Mouse (Mus musculus): Measurements from ENCODE around the gene Nkiras2. TPM values are rescaled to one million over a fixed set of nuclear protein-coding genes. Genes with fewer than 3 reads are reported as not detected.

Nkiras2 gene
- polyA plus RNA-seq, 1 experiment = not detected

DNA sequence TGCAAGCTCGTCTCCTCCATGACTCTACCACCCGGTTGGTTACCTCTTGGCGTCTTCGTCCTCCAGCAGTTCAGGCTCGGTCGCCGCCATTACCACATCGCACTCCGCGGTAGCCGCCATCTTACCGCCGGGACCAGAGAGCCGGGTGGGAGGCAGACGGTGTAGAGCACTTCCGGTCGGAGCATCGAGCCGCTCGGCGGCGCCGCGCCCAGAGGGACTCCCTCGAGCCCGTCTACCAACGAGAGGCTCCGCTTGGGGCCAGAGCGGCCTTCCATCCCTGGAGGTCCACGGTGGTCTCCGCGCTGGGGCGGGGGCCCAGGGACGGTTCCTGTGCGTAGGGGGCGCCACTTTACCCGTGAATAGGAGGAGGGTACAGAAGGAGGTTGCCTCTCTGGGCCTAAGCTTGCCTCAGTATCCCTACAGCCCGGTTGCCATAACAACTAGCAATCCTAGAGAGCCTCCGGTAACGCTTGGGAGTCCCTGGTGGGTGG is 486 bp downstream of the Nkiras2 start:
- WGBS = 1% methylated on average over 40 of the region's 40 CpGs
- TF ChIP-seq CTCF (IDR thresholded peaks at IDR 0.05; ENCODE audit: insufficient read depth, low read depth, low read length) (peak; percentile 7; the same call in 1 of the 2 replicates), POLR2A (IDR thresholded peaks at IDR 0.05; ENCODE audit: insufficient read depth, low read depth, low read length) (0 out of 2 replicates have a peak, but pooled peaks have one; percentile 29)
- Histone ChIP-seq H3K27ac (ENCODE audit: insufficient read depth, low read depth, low read length) (peak overlapping the region; percentile 83), H3K4me3 (ENCODE audit: insufficient read depth, low read depth, low read length) (peak overlapping the region; percentile 75), H3K4me1 (ENCODE audit: control insufficient read depth, insufficient read depth, low read length) (peaks cover 13% of the 10 kb centered on the region)

DNA sequence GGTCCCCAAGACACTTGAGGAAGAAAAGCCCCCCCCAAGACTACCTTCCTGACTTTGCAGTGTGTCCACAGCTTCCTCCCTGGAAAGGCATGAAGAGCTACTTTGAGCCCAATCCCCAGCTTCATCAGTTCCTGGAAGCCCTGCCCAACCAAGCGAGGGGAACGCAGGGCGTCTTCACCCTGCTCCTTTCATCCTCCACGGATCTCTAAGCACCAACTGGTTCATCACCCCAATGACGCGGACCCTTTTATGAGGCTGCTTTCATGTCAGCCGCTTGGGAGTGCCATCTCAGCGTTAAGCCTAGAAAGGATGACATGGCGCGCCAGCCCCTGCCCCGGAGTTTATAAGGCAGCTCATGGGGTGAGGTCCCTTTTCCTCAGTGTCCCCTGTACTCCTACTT is 938 bp downstream of the Nkiras2 start, which contains the start of gene Dnajc7:
Gene Dnajc7, minus strand, starts transcription at position 187 of the 400 bp plus-strand sequence.
- TF ChIP-seq CTCF (IDR thresholded peaks at IDR 0.05; ENCODE audit: insufficient read depth, low read depth, low read length) = no peak
- no peak for TF ChIP-seq POLR2A (IDR thresholded peaks at IDR 0.05; ENCODE audit: insufficient read depth, low read depth, low read length)
- peak within 1 kb of the TSS; percentile 75 for H3K4me3 ChIP-seq (ENCODE audit: insufficient read depth, low read depth, low read length)
- under 1% methylated on average over 11 of the region's 11 CpGs for WGBS
- H3K27ac ChIP-seq (ENCODE audit: insufficient read depth, low read depth, low read length) = peak within 1 kb of the TSS; percentile 83
- peaks cover 13% of the 10 kb centered on the region for H3K4me1 ChIP-seq (ENCODE audit: control insufficient read depth, insufficient read depth, low read length)

DNA sequence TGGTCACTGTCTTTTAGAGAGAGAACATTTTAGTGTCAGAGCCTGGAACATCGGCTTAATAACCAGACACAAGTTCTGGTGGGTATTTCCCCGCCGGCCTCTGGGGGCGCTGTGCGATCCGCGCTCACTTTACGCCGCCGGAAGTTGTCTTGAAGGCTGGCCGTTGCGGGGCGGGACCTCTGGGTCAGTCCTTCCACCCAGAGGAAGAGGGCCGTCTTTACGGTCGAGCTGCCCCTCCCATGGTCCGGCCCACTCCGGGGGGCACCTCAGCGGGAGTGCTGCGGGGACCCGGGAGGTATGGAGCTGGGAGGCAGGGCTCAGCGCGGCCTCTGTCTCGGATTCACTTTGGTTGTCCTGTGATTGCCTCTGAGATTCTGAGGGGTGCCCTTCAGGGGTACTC is 3.7 kb downstream of the Nkiras2 start:
- H3K27ac ChIP-seq (ENCODE audit: insufficient read depth, low read depth, low read length) = peak overlapping the region; percentile 41
- TF ChIP-seq CTCF (IDR thresholded peaks at IDR 0.05; ENCODE audit: insufficient read depth, low read depth, low read length) (peak; percentile 73), POLR2A (IDR thresholded peaks at IDR 0.05; ENCODE audit: insufficient read depth, low read depth, low read length) (peak; percentile 81)
- peak overlapping the region; percentile 69 for H3K4me3 ChIP-seq (ENCODE audit: insufficient read depth, low read depth, low read length)
- WGBS = 1% methylated on average over 24 of the region's 24 CpGs
- H3K4me1 ChIP-seq (ENCODE audit: control insufficient read depth, insufficient read depth, low read length) = peaks cover 8% of the 10 kb centered on the region

DNA sequence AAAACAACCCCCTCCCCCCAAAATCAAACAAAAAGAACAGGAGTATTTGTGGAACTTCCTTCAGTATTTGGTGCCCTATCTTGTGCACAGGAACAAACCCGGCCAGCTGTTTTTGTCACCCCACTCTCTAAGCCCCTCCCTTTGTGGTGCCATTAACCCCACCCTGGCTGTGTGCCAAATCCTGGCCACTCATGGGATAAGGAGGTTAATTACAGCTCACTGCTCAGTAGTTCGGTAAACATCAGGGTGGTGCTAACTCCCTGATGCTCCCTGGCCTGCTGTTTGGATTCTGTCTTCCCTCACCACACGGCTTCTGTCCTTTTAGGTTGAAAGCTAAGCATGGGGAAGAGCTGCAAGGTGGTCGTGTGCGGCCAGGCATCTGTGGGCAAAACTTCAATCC is 4.8 kb downstream of the Nkiras2 start:
- Histone ChIP-seq H3K27ac (ENCODE audit: insufficient read depth, low read depth, low read length) (no peak overlapping the region), H3K4me1 (ENCODE audit: control insufficient read depth, insufficient read depth, low read length) (peaks cover 11% of the 10 kb centered on the region), H3K4me3 (ENCODE audit: insufficient read depth, low read depth, low read length) (no peak overlapping the region)
- TF ChIP-seq CTCF (IDR thresholded peaks at IDR 0.05; ENCODE audit: insufficient read depth, low read depth, low read length) (no peak), POLR2A (IDR thresholded peaks at IDR 0.05; ENCODE audit: insufficient read depth, low read depth, low read length) (no peak)
- 34% methylated on average over 5 of the region's 5 CpGs for WGBS

DNA sequence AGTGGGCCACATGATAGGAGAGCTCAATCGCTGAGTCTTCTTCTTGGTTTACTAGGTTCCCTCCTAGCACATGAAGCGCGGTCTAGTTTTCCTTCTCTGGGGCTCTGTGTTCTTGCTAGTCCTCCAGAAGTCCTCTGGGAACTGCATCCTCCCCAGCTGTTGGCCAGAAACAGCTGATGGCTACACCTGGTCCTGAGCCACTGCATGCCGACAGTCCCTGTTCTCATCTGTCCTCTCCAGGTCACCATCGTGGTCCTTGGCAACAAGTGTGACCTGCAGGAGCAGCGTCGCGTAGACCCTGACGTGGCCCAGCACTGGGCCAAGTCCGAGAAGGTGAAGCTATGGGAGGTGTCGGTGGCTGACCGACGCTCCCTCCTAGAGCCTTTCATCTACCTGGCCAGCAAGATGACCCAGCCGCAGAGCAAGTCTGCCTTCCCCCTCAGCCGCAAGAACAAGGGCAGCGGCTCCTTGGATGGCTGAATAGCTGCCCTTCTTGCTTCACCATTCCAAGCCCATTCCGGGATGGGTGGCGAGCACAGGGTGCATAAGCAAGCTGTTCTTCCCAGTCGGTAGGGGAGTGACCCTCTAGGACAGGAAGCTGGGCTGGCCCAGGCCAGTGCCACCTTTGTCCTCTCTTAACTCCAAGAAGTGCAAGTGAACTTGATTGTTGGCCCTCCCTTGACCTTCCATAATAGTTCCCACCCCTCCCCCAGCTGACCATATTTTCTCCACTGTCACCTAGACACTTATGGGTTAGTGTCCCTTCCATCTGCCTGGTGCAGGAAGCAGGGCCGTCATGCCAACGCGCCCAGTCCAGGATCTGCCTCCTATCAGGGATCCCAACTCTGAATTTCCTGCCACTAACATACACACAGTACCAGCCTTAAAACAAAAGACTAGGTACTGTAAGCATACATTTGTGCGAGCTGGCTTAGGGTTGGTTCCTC is 7.0 kb downstream of the Nkiras2 start:
- Histone ChIP-seq H3K4me1 (ENCODE audit: control insufficient read depth, insufficient read depth, low read length) (peaks cover 16% of the 10 kb centered on the region), H3K27ac (ENCODE audit: insufficient read depth, low read depth, low read length) (no peak overlapping the region), H3K4me3 (ENCODE audit: insufficient read depth, low read depth, low read length) (no peak overlapping the region)
- TF ChIP-seq POLR2A (IDR thresholded peaks at IDR 0.05; ENCODE audit: insufficient read depth, low read depth, low read length) (no peak), CTCF (IDR thresholded peaks at IDR 0.05; ENCODE audit: insufficient read depth, low read depth, low read length) (no peak)
- 93% methylated on average over 23 of the region's 23 CpGs for WGBS

DNA sequence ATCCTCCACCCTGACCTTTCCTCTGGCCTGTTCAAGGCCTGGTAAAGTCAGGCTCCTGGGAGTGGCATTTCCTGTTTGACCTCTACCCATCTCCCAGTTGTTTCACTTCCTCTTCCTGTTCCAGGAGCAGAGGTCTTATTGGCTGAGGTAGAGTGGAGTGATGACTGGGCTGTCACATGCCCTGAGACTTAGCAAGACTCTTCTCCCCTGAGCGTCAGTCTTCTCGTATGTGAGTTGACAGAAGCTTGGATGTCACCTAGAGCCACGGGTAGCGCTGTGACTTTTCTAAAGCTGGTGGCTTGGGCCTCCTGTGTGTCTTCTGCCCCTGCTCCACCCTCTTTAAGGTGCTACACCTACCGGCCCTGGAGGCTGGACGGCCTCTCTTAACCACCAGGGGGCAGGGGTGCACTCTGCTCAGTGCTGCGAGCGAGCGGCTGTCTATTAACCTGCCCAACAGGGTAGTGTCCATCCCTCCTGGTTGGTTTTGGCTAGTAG is 7.7 kb downstream of the Nkiras2 start:
- no peak for TF ChIP-seq POLR2A (IDR thresholded peaks at IDR 0.05; ENCODE audit: insufficient read depth, low read depth, low read length)
- TF ChIP-seq CTCF (IDR thresholded peaks at IDR 0.05; ENCODE audit: insufficient read depth, low read depth, low read length) = peak; percentile 77

DNA sequence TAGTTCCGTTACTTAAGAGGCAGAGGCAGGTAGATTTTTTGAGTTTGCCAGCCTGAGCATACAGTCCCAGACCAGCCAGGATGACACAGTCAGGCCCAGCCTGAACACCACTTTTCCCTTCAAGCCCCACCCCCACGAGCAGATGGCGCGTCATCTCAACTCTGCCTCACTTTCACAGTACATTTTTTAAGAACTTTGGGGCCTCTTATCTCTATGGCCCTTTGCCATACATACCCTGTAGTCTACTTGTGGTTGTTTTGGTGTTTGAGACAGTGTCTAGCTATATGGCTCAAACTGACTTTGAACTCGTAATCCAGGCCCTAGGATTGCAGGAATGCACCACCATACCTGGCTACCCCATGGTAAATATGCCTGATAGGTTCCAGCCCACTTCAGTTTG is 9.0 kb downstream of the Nkiras2 start:
- H3K4me3 ChIP-seq (ENCODE audit: insufficient read depth, low read depth, low read length) = no peak overlapping the region
- H3K27ac ChIP-seq (ENCODE audit: insufficient read depth, low read depth, low read length) = no peak overlapping the region
- WGBS = 89% methylated on average over 5 of the region's 5 CpGs
- TF ChIP-seq CTCF (IDR thresholded peaks at IDR 0.05; ENCODE audit: insufficient read depth, low read depth, low read length) (no peak), POLR2A (IDR thresholded peaks at IDR 0.05; ENCODE audit: insufficient read depth, low read depth, low read length) (no peak)
- H3K4me1 ChIP-seq (ENCODE audit: control insufficient read depth, insufficient read depth, low read length) = peaks cover 16% of the 10 kb centered on the region

More for the DNA sequence above, 7.7 kb downstream of the Nkiras2 start:
- Histone ChIP-seq H3K4me3 (ENCODE audit: insufficient read depth, low read depth, low read length) (no peak overlapping the region), H3K4me1 (ENCODE audit: control insufficient read depth, insufficient read depth, low read length) (peaks cover 16% of the 10 kb centered on the region), H3K27ac (ENCODE audit: insufficient read depth, low read depth, low read length) (no peak overlapping the region)
- 31% methylated on average over 9 of the region's 9 CpGs for WGBS

DNA sequence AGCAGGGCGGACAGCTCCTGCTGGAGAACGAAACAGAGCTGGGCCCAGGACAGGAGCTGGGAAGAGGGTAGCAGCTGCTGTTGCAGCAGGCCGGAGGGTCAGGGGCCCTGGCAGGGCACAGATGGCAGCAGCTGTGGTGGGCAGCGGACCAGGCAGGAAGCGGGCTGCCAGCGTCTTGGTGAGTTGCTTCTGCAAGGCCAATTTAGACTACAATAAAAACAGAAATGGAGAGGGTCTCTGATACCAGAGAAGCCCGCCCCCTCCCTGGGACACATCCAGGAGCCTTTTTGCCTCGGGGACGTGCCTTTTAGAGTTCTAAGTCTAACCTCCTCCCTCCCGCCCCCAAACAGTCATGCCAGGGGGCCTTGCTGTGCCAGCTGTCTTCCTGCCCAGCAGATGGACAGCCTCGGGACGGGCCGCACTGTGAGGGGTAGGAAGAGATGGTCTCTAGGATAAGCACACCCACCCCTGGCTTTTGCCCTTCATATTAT is 9.9 kb downstream of the Nkiras2 start:
- Histone ChIP-seq H3K27ac (ENCODE audit: insufficient read depth, low read depth, low read length) (no peak overlapping the region), H3K4me3 (ENCODE audit: insufficient read depth, low read depth, low read length) (no peak overlapping the region), H3K4me1 (ENCODE audit: control insufficient read depth, insufficient read depth, low read length) (peaks cover 13% of the 10 kb centered on the region)
- TF ChIP-seq POLR2A (IDR thresholded peaks at IDR 0.05; ENCODE audit: insufficient read depth, low read depth, low read length) (no peak), CTCF (IDR thresholded peaks at IDR 0.05; ENCODE audit: insufficient read depth, low read depth, low read length) (no peak)
- 18% methylated on average over 13 of the region's 13 CpGs for WGBS

DNA sequence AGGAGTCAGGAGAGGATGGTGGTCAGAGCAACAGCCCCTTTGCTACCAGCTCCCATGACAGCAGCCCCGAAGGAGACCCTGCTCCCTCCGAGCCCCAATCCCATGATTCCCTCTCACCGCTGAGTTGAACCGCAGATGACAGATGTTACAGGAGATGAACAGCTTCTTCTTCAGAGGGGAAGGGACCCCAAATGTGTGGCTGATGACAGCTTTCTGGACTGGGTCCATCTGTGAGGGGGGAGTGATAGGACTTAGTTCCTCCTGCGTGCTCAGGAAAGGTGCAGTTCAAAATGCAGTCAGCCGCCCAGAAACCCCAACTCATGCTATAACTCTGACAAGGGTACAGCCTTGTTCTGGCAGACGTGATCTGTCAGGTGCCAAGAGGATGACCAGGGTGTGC is 15.5 kb downstream of the Nkiras2 start:
- Histone ChIP-seq H3K27ac (ENCODE audit: insufficient read depth, low read depth, low read length) (no peak overlapping the region), H3K4me1 (ENCODE audit: control insufficient read depth, insufficient read depth, low read length) (peaks cover under 1% of the 10 kb centered on the region; the same call in 1 of the 2 replicates), H3K4me3 (ENCODE audit: insufficient read depth, low read depth, low read length) (no peak overlapping the region)
- WGBS = 77% methylated on average over 7 of the region's 7 CpGs
- TF ChIP-seq CTCF (IDR thresholded peaks at IDR 0.05; ENCODE audit: insufficient read depth, low read depth, low read length) = no peak
- TF ChIP-seq POLR2A (IDR thresholded peaks at IDR 0.05; ENCODE audit: insufficient read depth, low read depth, low read length) = no peak

Measured in olfactory bulb, adult 2 months (tissue).